Mouse (Mus musculus) 416B (cell line): Measurements from ENCODE around the gene Magee1.
"Not testable (repeated sequence)": the region's sequence is repeated elsewhere in the genome, so short reads cannot be mapped to it uniquely, and the experiment has no call there.

Source experiments
- DNase-seq: peaks from one replicate; pipeline ENCODE4 v3.0.0; 2011; ENCODE audit warnings: low read depth

Gene Magee1

DNA sequence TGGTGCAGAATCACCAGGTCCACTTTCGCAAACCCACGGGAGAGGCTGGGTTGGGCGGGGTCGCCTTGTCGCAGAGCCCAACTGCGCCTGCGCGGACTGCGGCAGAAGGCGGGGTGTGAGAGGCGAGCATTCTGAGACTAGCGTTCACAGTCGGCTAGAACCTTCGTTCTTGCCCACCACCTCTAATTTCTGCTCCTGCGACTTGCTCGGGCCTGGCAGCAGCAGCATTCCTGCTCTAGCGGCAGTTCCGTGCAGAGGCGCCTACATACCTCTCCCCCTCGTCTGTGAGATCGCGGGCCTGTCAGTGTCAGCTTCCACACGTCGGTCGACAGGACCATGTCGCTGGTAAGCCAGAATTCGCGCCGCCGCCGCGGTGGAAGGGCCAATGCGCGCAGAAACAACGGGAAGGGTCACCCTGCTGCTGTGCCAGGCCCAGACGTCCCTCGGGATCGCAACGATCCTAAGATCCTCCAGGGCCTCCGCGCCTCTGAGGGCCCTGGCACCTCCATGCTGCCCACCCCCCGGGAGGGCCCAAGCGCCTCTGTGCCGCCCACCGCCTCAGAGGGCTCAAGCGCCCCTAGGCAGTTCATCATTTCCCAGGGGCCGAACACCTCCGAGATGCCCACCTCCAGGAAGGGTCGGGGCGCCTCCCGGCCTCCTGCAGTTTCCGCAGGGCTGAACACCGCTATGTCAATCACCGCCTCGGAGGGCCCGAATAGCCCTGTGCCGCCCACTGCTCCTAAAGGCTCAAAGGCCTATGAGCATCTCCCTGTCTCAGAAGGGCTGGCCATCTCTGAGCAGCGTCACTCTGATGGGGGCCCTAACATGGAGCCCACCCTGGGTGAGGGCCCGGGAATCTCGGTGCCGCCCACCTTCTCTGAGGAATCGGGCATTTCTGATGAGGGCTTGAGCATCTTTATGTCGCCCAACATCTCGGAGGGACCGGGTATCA is at the start of gene Magee1:
Magee1 (plus strand) TSS at position 104 of the 952 bp plus-strand sequence.
- DNase-seq = no peak

DNA sequence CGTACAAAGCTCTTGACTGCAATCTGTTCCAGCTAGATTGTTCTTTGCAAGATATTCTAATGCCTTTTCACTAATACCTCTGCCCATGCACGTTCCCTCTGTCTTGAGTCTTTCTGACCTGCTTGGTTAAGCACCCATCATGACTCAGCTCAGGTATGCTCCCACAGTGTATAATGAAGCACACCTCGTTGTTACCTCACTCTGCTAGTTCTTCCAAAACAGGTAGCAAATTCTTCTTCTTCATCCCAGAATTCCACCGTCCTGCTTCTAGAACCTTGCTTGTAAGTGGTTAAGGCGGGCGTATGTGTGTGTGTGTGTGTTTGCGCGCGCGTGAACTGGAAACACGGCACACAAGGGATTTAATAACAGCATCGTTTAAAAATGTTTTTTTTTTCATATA is 41.0 kb upstream of the Magee1 start:
- no peak for DNase-seq

DNA sequence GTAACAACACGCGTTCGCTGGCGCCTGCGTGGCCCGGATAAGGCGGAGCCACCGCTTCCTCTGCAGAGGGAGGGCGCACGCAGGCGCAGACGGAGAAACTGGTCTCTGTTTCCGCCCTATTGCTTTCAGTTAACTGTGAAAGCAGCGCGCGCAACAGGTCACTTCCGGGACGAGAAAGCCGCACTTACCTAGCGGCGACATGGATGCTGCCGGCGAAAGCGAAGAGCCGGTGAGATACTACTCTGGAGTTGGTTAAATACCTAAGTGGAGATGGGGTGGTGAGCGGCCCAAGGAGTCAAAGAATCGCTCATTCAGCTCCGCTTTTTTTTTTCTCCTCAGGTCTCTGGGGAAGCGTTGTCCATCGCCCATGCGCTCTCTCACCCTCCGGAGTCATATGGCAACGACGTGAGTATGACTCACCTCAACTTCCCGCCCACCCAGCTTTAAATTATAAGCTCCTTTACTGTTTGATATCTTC is 40.5 kb upstream of the Magee1 start, which contains the start of gene Pbdc1:
Pbdc1 (plus strand) TSS at position 142 of the 478 bp plus-strand sequence.
- peak; percentile 92 for DNase-seq

DNA sequence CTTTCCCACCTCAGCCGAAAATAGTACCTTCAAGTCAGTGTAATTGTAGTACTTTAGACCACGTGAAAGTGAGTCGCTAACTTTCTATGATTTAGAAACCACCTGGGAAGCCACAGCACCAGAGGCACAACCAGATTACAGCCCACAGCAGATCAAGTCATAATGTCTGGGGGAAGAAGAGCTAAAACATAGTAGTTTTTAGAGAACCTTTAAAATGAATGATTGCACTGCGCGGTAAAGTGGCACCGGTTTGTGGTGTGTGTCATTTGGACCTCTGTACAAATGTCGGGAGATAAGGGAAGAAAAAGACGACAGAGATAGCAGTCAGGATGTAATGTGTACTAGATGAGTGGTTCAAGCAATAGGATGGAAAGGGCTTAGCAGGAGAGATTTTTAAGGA is 40.1 kb upstream of the Magee1 start:
- DNase-seq = no peak

DNA sequence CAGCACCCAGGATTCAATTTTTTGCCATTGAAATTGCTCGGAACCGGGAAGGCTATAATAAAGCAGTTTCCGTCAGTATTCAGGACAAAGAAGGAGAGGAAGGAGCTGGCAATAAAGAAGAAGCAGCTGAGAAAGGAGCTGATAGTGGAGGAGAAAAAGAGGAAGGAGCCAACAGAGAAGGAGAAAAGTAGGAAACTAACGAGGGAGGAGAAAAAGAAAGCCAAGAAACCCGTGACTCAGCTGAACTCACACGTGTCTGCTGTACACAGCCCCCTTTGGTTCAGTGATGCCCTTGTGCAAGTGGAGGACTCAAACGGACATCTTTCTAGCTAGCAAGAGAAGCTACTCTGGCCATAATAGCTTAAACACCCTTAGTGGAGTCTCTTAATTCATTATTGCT is 37.2 kb upstream of the Magee1 start:
- DNase-seq = not testable (repeated sequence)

DNA sequence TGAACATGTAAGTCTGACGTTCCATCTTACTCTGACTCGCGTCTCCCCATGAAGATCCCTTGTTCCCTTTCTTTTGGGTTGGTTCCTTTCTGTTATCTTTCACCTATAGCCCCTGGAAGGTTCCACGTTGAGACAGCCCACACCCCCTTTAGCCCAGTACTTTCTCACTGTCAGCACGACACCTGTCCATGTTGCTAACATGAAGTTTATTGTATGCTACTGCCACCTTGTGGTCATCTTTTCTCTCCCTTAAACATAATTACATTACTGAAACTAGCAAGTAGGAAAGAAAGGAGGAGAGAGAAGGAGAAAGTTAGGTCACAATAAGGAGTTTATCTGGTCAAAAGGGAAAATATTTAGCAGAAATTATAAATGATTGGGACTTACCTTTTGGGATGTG is 16.0 kb upstream of the Magee1 start:
- DNase-seq = peak; percentile 62

DNA sequence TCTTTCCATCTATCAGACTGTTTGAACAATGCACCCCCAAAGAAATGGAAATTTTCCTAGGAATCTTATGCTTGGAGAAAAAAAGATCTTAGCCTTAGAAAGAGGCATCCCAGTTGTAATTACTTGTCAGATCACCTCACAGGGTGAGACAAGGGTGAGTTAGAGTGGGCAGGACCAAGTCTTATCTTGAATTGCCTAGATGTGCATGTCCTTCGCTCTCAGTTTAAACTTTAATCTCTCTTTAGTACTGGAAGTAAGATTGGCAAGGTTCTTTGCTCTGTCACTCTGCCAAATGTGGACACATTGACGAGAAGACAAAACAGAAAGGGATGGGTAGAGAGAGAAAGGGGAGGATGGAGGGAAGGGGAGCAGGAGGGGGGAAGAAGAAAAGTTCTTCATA is 5.2 kb upstream of the Magee1 start:
- no peak for DNase-seq

DNA sequence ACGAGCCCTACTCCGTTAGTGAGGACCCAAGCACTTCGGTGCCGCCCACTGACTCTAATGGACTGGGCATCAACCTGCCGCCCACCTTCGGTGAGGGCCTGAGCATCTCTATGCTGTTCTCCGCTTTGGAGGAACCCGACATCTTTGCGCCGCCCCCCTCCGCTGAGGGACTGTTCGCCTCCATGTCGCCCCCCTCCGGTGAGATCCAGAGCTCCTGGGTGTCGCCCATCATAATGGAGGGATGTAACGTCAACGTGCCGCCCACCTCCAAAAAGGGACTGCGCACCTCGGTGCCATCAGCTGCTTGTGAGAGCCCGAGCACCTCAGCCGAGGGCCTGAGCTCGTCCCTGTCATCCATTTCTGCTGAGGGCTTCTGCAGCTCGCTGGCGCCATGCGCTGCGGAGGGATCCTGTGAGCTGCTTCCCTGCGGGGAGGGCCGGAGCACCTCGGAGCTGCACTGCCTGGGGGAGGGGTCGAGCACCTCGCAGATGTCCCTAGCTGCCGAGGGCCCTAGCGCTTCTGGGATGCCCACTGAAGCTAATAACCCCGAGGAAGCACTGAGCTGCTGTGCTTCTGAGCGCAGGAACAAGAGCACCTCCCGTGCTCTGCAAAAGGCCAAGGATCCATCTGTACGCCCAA is 1.2 kb downstream of the Magee1 start:
- DNase-seq = no peak

DNA sequence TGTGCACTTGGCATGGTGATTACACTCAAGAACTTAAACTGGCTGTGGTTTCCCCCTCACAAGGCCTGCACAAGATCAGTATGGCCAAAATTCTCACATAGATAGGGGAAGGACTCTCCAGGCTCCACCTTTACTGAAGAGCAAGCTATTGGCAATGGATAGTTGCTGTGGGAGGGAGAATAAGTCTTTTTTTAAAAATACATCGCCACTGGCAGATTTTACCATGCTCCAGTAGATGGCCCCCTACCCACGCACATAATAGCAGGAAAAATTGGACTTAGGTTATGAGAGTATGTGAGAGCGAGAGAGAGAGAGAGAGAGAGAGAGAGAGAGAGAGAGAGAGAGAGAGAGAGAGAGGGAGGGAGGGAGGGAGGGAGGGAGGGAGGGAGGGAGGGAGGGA is 4.7 kb downstream of the Magee1 start:
- DNase-seq = peak; percentile 15

DNA sequence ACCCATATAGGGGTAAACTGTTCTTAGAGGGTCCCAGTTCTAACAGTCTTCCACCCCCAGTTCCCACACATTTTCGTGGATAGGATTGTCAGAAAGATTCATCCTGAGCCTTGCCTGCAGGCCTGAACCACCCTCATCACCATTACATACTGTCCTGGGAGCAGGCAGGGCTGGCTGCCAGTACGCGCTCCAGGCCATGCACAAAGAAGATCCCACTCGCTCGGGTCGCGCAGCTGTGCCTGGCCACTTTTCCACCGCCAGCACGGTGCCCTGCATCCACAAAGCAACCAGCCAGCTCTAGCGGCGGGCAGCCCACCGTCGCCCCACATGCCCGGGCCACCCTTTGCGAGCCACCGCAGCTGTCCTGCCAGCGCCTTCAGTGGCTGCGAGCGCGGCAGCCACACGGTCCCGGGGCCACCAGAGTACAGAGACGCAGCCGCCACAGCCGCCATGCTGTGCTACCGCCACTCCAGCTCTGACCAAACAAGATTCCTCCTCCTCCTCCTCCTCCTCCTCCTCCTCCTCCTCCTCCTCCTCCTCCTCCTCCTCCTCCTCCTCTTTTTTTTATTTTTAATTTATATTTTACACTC is 31.8 kb downstream of the Magee1 start:
- no peak for DNase-seq

DNA sequence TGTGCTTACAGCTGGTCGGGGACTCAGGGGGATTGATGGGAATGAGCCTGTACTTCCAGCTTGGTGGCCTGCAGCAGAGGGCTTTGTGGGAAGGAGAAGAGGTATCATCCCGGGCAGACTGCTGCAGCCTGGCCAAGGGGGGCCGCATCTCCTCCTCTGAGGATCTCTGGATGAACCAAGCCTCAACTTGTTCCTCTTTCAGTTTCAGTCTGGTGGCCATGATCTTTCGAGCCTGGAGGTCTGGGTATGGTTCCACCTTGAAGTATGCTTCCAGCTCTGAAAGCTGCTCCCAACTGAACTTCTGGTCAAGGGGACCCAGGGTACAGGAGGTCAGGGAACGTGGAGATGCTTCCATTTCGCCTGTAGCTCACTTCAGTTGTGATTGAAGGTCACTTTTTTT is 44.8 kb downstream of the Magee1 start:
- DNase-seq = not testable (repeated sequence)

DNA sequence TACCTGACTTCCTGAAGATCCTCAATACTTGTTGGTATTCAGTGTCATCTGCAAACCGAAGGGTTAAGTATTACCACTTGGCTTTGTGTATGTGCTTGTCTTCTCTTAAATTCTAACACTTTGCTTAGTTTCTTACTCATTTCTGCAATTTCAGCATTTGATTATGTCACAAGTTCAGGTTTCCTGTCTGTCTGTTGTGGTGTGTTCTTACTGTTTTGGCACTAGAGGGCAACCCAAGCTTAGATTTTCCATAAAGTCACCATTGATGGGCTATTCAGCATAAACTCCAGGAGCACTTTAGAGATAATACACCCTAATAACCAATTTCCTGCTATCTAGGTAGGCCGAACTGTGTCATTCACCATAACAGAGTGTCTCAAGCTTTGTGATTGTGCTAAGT is 47.0 kb downstream of the Magee1 start:
- peak; percentile 56 for DNase-seq
